9 mouse cellular contexts compared by ENCODE assay signal in genomic region chr1:92061198-92062073, GRCm38 (mm10).
DNase-seq lines count a peak whose midpoint lies in the region; ATAC-seq and TF ChIP-seq lines count a peak whose summit lies in the region.
"Had no signal": no experiment of that assay in that cellular context is flagged by ENCODE, and none has a peak within 500 bp of the region (broad histone marks: within the 10 kb centered on the region; RNA-seq: fewer than 3 reads in every experiment).

No protein-coding gene starts in this region.

- WGBS in bone marrow, adult 2 months, result 51% methylated on average over 8 of the region's 8 CpGs
- WGBS in forebrain, postnatal 0 days, result 24% methylated on average over 8 of the region's 8 CpGs

- no peak overlapping the region for H3K4me2 ChIP-seq in forebrain, postnatal 0 days (ENCODE audit: low read depth)

- no peaks in the 10 kb centered on the region for H3K36me3 ChIP-seq in forebrain, postnatal 0 days (ENCODE audit: insufficient read depth)
- no peaks in the 10 kb centered on the region for H3K36me3 ChIP-seq in megakaryocyte, embryonic 14.5 days (replicated peaks; ENCODE audit: low read length)

- no peaks in the 10 kb centered on the region for H3K27me3 ChIP-seq in forebrain, postnatal 0 days (ENCODE audit: insufficient read depth, low read length)
- H3K27me3 ChIP-seq in megakaryocyte, embryonic 14.5 days (replicated peaks), result peaks cover 9% of the 10 kb centered on the region

- peak overlapping the region; percentile 77 for H3K27ac ChIP-seq in bone marrow, adult 2 months (ENCODE audit: control insufficient read depth, insufficient read depth, low read depth, low read length, poor library complexity)
- no peak overlapping the region for H3K27ac ChIP-seq in forebrain, postnatal 0 days (ENCODE audit: low read depth, low read length)

- H3K4me3 ChIP-seq in bone marrow, adult 2 months (replicated peaks; ENCODE audit: control insufficient read depth, low read depth, low read length), result no peak overlapping the region
- H3K4me3 ChIP-seq in forebrain, postnatal 0 days (ENCODE audit: low read depth, low read length), result no peak overlapping the region
- H3K4me3 ChIP-seq in megakaryocyte, embryonic 14.5 days (replicated peaks), result peak overlapping the region; percentile 47

- H3K9ac ChIP-seq in forebrain, postnatal 0 days, result no peak overlapping the region

- TF ChIP-seq CTCF in bone marrow, adult 2 months (IDR thresholded peaks at IDR 0.05; ENCODE audit: control insufficient read depth, insufficient read depth, low read length), result no peak
- TF ChIP-seq CTCF in forebrain, postnatal 0 days (IDR thresholded peaks at IDR 0.05; ENCODE audit: low read depth), result no peak

- ATAC-seq in forebrain, postnatal 0 days, result peak; percentile 43; the same call in 1 of the 2 replicates
- no peak for ATAC-seq in megakaryocyte-erythroid progenitor cell, adult 5-6 weeks (replicated peaks; ENCODE audit: low FRiP score, low TSS enrichment, poor library complexity, severe bottlenecking)

- H3K4me1 ChIP-seq in bone marrow, adult 2 months (ENCODE audit: control insufficient read depth, insufficient read depth, low read length), result peaks cover 11% of the 10 kb centered on the region
- H3K4me1 ChIP-seq in forebrain, postnatal 0 days (ENCODE audit: insufficient read depth), result 0 out of 2 replicates have a peak, but pooled peaks cover 3% of the 10 kb centered on the region
- peaks cover 40% of the 10 kb centered on the region for H3K4me1 ChIP-seq in megakaryocyte, embryonic 14.5 days

- DNase-seq in adrenal gland, postnatal 10 days, result peak; percentile 30
- DNase-seq in adrenal gland, postnatal 25 days, result no peak
- DNase-seq in forebrain, postnatal 0 days, result no peak
- DNase-seq in thymus, postnatal 36 days, result no peak
- DNase-seq in urinary bladder, adult 2 months (ENCODE audit: low spot score), result no peak
- DNase-seq: lung, postnatal 4 days had no signal

- no peak for TF ChIP-seq POLR2A in bone marrow, adult 2 months (IDR thresholded peaks at IDR 0.05; ENCODE audit: borderline replicate concordance, control insufficient read depth, low read depth, low read length)

- H3K9me3 ChIP-seq in forebrain, postnatal 0 days (ENCODE audit: low read length), result no peaks in the 10 kb centered on the region
- H3K9me3 ChIP-seq in megakaryocyte, embryonic 14.5 days, result no peaks in the 10 kb centered on the region
